Mouse (Mus musculus) B cell, adult 2 months (primary cell): Measurements from ENCODE around the gene Birc5.

Source experiments
- DNase-seq, 2 experiments: peaks; one replicate each; pipeline ENCODE4 v3.0.0; 2022

Birc5 gene

GRCm38 (mm10) chr11:117857462-117857861 is 8.4 kb downstream of the Birc5 start:
- no peak for DNase-seq

- DNase-seq, result no peak
Observed at GRCm38 (mm10) chr11:117858392-117858791, 9.3 kb downstream of the Birc5 start.

- DNase-seq, result peak in 1 of 2 experiments; percentile 12
Observed at GRCm38 (mm10) chr11:117860601-117861000, 11.6 kb downstream of the Birc5 start, which contains the start of gene Tmem235. Gene Tmem235, plus strand, starts transcription at chr11:117860752.

- no peak for DNase-seq
Observed at GRCm38 (mm10) chr11:117863174-117863856, 14.3 kb downstream of the Birc5 start.

GRCm38 (mm10) chr11:117864805-117865204 is 15.8 kb downstream of the Birc5 start:
- no peak for DNase-seq

- no peak for DNase-seq
Observed at GRCm38 (mm10) chr11:117865988-117866387, 16.9 kb downstream of the Birc5 start.

- peak; percentile 85 to 86 for DNase-seq
Observed at GRCm38 (mm10) chr11:117870688-117871365, 21.8 kb downstream of the Birc5 start.

GRCm38 (mm10) chr11:117871376-117871775 is 22.3 kb downstream of the Birc5 start:
- no peak for DNase-seq

- peak; percentile 66 to 69 for DNase-seq
Observed at GRCm38 (mm10) chr11:117871911-117872584, 23.0 kb downstream of the Birc5 start.

- DNase-seq, result peak; percentile 44 to 52
Observed at GRCm38 (mm10) chr11:117872861-117873608, 24.0 kb downstream of the Birc5 start, which contains the start of gene Tha1. Gene Tha1, minus strand, starts transcription at chr11:117873481.

GRCm38 (mm10) chr11:117874419-117874818 is 25.4 kb downstream of the Birc5 start:
- peak; percentile 40 to 41 for DNase-seq

GRCm38 (mm10) chr11:117875681-117876080 is 26.6 kb downstream of the Birc5 start:
- no peak for DNase-seq

- DNase-seq, result peak; percentile 68 to 69
Observed at GRCm38 (mm10) chr11:117877917-117878745, 29.1 kb downstream of the Birc5 start.

GRCm38 (mm10) chr11:117878892-117879291 is 29.8 kb downstream of the Birc5 start:
- DNase-seq, result peak; percentile 51 to 53

GRCm38 (mm10) chr11:117879676-117880075 is 30.6 kb downstream of the Birc5 start:
- no peak for DNase-seq

- DNase-seq, result no peak
Observed at GRCm38 (mm10) chr11:117880336-117880976, 31.4 kb downstream of the Birc5 start.

GRCm38 (mm10) chr11:117880977-117881358 is 31.9 kb downstream of the Birc5 start:
- no peak for DNase-seq

GRCm38 (mm10) chr11:117881787-117882186 is 32.7 kb downstream of the Birc5 start:
- no peak for DNase-seq

GRCm38 (mm10) chr11:117882208-117882607 is 33.2 kb downstream of the Birc5 start:
- DNase-seq, result no peak

GRCm38 (mm10) chr11:117886000-117886399 is 36.9 kb downstream of the Birc5 start:
- no peak for DNase-seq

GRCm38 (mm10) chr11:117888168-117888852 is 39.3 kb downstream of the Birc5 start:
- DNase-seq, result no peak
